Mouse (Mus musculus): ENCODE results near the gene 1810009J06Rik. TPM values are rescaled to one million over a fixed set of nuclear protein-coding genes. Genes with fewer than 3 reads are reported as not detected.
"Not testable (repeated sequence)": the region's sequence is repeated elsewhere in the genome, so short reads cannot be mapped to it uniquely, and the experiment has no call there.

1810009J06Rik gene
- polyA plus RNA-seq (2015; fragmentation: Nextera tagmentation; extraction: Ambion mirVana) = 0.84 TPM in 1 of 2 replicates, not detected in the other

GRCm38 (mm10) chr6:40964454-40964853, at the start of gene 1810009J06Rik:
1810009J06Rik (plus strand) TSS chr6:40964754.
- not testable (repeated sequence) for H3K36me3 ChIP-seq (ENCODE audit: control insufficient read depth, insufficient read depth, low read length); H3K9me3 ChIP-seq (replicated peaks; ENCODE audit: control insufficient read depth, low read length); H3K4me3 ChIP-seq (replicated peaks; ENCODE audit: low read length); H3K4me1 ChIP-seq (ENCODE audit: control insufficient read depth, insufficient read depth, low read length); H3K27me3 ChIP-seq (ENCODE audit: control insufficient read depth, insufficient read depth, low read length); H3K9ac ChIP-seq (ENCODE audit: low read length); ATAC-seq (ENCODE audit: insufficient read depth, low FRiP score); H3K27ac ChIP-seq (ENCODE audit: low read length); H3K4me2 ChIP-seq (ENCODE audit: low read depth, low read length)
- WGBS = 85% methylated on average over 2 of the region's 2 CpGs

- H3K9ac ChIP-seq (ENCODE audit: low read length) = no peak overlapping the region
- H3K4me2 ChIP-seq (ENCODE audit: low read depth, low read length) = no peak overlapping the region
- H3K27ac ChIP-seq (ENCODE audit: low read length) = no peak overlapping the region
- ATAC-seq (ENCODE audit: insufficient read depth, low FRiP score) = no peak
- no peak overlapping the region for H3K4me3 ChIP-seq (replicated peaks; ENCODE audit: low read length)
- no peaks in the 10 kb centered on the region for H3K27me3 ChIP-seq (ENCODE audit: control insufficient read depth, insufficient read depth, low read length)
- H3K4me1 ChIP-seq (ENCODE audit: control insufficient read depth, insufficient read depth, low read length) = no peaks in the 10 kb centered on the region
- H3K36me3 ChIP-seq (ENCODE audit: control insufficient read depth, insufficient read depth, low read length) = no peaks in the 10 kb centered on the region
- 76% methylated on average over 4 of the region's 4 CpGs for WGBS
- no peaks in the 10 kb centered on the region for H3K9me3 ChIP-seq (replicated peaks; ENCODE audit: control insufficient read depth, low read length)
Measured at GRCm38 (mm10) chr6:40919954-40920353, 44.6 kb upstream of the 1810009J06Rik start.

GRCm38 (mm10) chr6:40940457-40940856, 24.1 kb upstream of the 1810009J06Rik start, which contains the start of gene 1700074P13Rik:
1700074P13Rik (minus strand) TSS chr6:40940557.
- 90% methylated on average over 10 of the region's 10 CpGs for WGBS
- H3K36me3 ChIP-seq (ENCODE audit: control insufficient read depth, insufficient read depth, low read length) = no peaks in the 10 kb centered on the region

GRCm38 (mm10) chr6:40951770-40952169, 12.8 kb upstream of the 1810009J06Rik start, which contains the start of gene Gm4744:
Gm4744 (minus strand) TSS chr6:40951870.
- Histone ChIP-seq H3K27me3 (ENCODE audit: control insufficient read depth, insufficient read depth, low read length) (no peaks in the 10 kb centered on the region), H3K4me1 (ENCODE audit: control insufficient read depth, insufficient read depth, low read length) (no peaks in the 10 kb centered on the region), H3K9ac (ENCODE audit: low read length) (no peak within 1 kb of the TSS), H3K9me3 (replicated peaks; ENCODE audit: control insufficient read depth, low read length) (no peaks in the 10 kb centered on the region), H3K36me3 (ENCODE audit: control insufficient read depth, insufficient read depth, low read length) (no peaks in the 10 kb centered on the region), H3K27ac (ENCODE audit: low read length) (no peak within 1 kb of the TSS), H3K4me2 (ENCODE audit: low read depth, low read length) (no peak within 1 kb of the TSS), H3K4me3 (replicated peaks; ENCODE audit: low read length) (no peak within 1 kb of the TSS)
- no peak for ATAC-seq (ENCODE audit: insufficient read depth, low FRiP score)

More at GRCm38 (mm10) chr6:40940457-40940856, 24.1 kb upstream of the 1810009J06Rik start, which contains the start of gene 1700074P13Rik:
- H3K27ac ChIP-seq (ENCODE audit: low read length) = no peak within 1 kb of the TSS
- no peaks in the 10 kb centered on the region for H3K27me3 ChIP-seq (ENCODE audit: control insufficient read depth, insufficient read depth, low read length)
- ATAC-seq (ENCODE audit: insufficient read depth, low FRiP score) = no peak
- no peak within 1 kb of the TSS for H3K4me2 ChIP-seq (ENCODE audit: low read depth, low read length)
- H3K9me3 ChIP-seq (replicated peaks; ENCODE audit: control insufficient read depth, low read length) = no peaks in the 10 kb centered on the region
- H3K4me1 ChIP-seq (ENCODE audit: control insufficient read depth, insufficient read depth, low read length) = no peaks in the 10 kb centered on the region
- H3K4me3 ChIP-seq (replicated peaks; ENCODE audit: low read length) = no peak within 1 kb of the TSS
- no peak within 1 kb of the TSS for H3K9ac ChIP-seq (ENCODE audit: low read length)

GRCm38 (mm10) chr6:40953716-40954115, 10.8 kb upstream of the 1810009J06Rik start:
- ATAC-seq (ENCODE audit: insufficient read depth, low FRiP score) = no peak
- Histone ChIP-seq H3K4me2 (ENCODE audit: low read depth, low read length) (no peak overlapping the region), H3K36me3 (ENCODE audit: control insufficient read depth, insufficient read depth, low read length) (no peaks in the 10 kb centered on the region), H3K9ac (ENCODE audit: low read length) (no peak overlapping the region), H3K27me3 (ENCODE audit: control insufficient read depth, insufficient read depth, low read length) (no peaks in the 10 kb centered on the region), H3K9me3 (replicated peaks; ENCODE audit: control insufficient read depth, low read length) (no peaks in the 10 kb centered on the region), H3K4me3 (replicated peaks; ENCODE audit: low read length) (no peak overlapping the region), H3K27ac (ENCODE audit: low read length) (no peak overlapping the region), H3K4me1 (ENCODE audit: control insufficient read depth, insufficient read depth, low read length) (no peaks in the 10 kb centered on the region)
- WGBS = 51% methylated on average over 2 of the region's 2 CpGs

GRCm38 (mm10) chr6:40999379-40999778, 34.8 kb downstream of the 1810009J06Rik start, which contains the start of gene Gm2663:
Gm2663 (minus strand) TSS chr6:40999479.
- not testable (repeated sequence) for H3K4me2 ChIP-seq (ENCODE audit: low read depth, low read length); H3K4me3 ChIP-seq (replicated peaks; ENCODE audit: low read length); H3K9ac ChIP-seq (ENCODE audit: low read length); H3K4me1 ChIP-seq (ENCODE audit: control insufficient read depth, insufficient read depth, low read length); H3K36me3 ChIP-seq (ENCODE audit: control insufficient read depth, insufficient read depth, low read length); ATAC-seq (ENCODE audit: insufficient read depth, low FRiP score); H3K9me3 ChIP-seq (replicated peaks; ENCODE audit: control insufficient read depth, low read length); H3K27me3 ChIP-seq (ENCODE audit: control insufficient read depth, insufficient read depth, low read length); H3K27ac ChIP-seq (ENCODE audit: low read length)

- Histone ChIP-seq H3K27ac (ENCODE audit: low read length) (no peak overlapping the region), H3K4me1 (ENCODE audit: control insufficient read depth, insufficient read depth, low read length) (no peaks in the 10 kb centered on the region), H3K9me3 (replicated peaks; ENCODE audit: control insufficient read depth, low read length) (no peaks in the 10 kb centered on the region), H3K9ac (ENCODE audit: low read length) (no peak overlapping the region), H3K4me3 (replicated peaks; ENCODE audit: low read length) (no peak overlapping the region), H3K27me3 (ENCODE audit: control insufficient read depth, insufficient read depth, low read length) (no peaks in the 10 kb centered on the region), H3K36me3 (ENCODE audit: control insufficient read depth, insufficient read depth, low read length) (no peaks in the 10 kb centered on the region), H3K4me2 (ENCODE audit: low read depth, low read length) (no peak overlapping the region)
- WGBS = 73% methylated on average over 4 of the region's 4 CpGs
- no peak for ATAC-seq (ENCODE audit: insufficient read depth, low FRiP score)
Measured at GRCm38 (mm10) chr6:41015065-41015464, 50.5 kb downstream of the 1810009J06Rik start.

Other genes with a start within 250 kb of the 1810009J06Rik start
- not detected in 2 replicates for gene Moxd2, start 77.3 kb upstream of the 1810009J06Rik start, polyA plus RNA-seq (2015; fragmentation: Nextera tagmentation; extraction: Ambion mirVana)
- gene Prss58, start 64.4 kb upstream of the 1810009J06Rik start, polyA plus RNA-seq (2015; fragmentation: Nextera tagmentation; extraction: Ambion mirVana) = not detected in 2 replicates
- not detected in 2 replicates for gene 1700074P13Rik, start 24.2 kb upstream of the 1810009J06Rik start, polyA plus RNA-seq (2015; fragmentation: Nextera tagmentation; extraction: Ambion mirVana)
- not detected in 2 replicates for gene Gm4744, start 12.9 kb upstream of the 1810009J06Rik start, polyA plus RNA-seq (2015; fragmentation: Nextera tagmentation; extraction: Ambion mirVana)
- 0.45 and 0.76 TPM in 2 replicates for gene Gm2663, start 34.7 kb downstream of the 1810009J06Rik start, polyA plus RNA-seq (2015; fragmentation: Nextera tagmentation; extraction: Ambion mirVana)
- gene 2210010C04Rik, start 70.8 kb downstream of the 1810009J06Rik start, polyA plus RNA-seq (2015; fragmentation: Nextera tagmentation; extraction: Ambion mirVana) = 6.5 and 7.0 TPM in 2 replicates